Mouse (Mus musculus) urinary bladder, adult 2 months (tissue): Measurements from ENCODE around the gene Rnf214. TPM values are rescaled to one million over a fixed set of nuclear protein-coding genes. Genes with fewer than 3 reads are reported as not detected.

ENCODE experiments used
- DNase-seq: peaks from one replicate; pipeline ENCODE4 v3.0.0; 2022; ENCODE audit warnings: low spot score
- polyA plus RNA-seq: library from polyadenylated mRNA; depleted of rRNA; stranded (reverse); fragments of >200 nt; gene quantifications from 2 replicates; pipeline ENCODE4 v1.2.3, GENCODE M21; 2012; rRNA removed

The Rnf214 gene
- polyA plus RNA-seq, 1 experiment, result 15.2 TPM

DNA sequence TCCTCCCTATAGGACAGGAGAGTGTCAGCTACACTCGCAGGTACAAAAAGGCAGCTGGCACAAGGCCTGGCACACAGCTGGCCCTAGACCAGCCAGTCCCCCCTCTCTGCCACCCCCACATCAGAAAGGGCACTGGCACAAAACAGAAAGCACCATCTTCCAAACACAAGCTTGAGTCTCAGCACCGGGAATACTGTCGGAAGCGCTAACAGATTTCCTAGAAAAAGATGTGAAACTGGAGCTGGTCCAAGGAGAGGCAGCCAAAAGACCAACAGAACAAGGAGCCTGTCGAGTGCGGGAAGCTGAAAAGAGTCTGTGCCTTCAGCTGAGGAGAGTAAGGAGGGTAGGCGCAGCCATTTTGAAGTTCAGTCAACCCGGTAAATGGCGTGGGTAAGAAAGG, 91.6 kb downstream of the Rnf214 start:
- DNase-seq, result no peak

Other genes with a start within 250 kb of the Rnf214 start
- gene Cep164, start 78.2 kb downstream of the Rnf214 start, polyA plus RNA-seq, result 28.5 and 31.6 TPM in 2 replicates
- gene Bace1, start 68.3 kb downstream of the Rnf214 start, polyA plus RNA-seq, result 25.3 and 31.7 TPM in 2 replicates
- gene Pcsk7, start 414 bp downstream of the Rnf214 start, polyA plus RNA-seq, result 22.0 and 22.4 TPM in 2 replicates
- gene Tagln, start 29.1 kb upstream of the Rnf214 start, polyA plus RNA-seq, result 8,790 and 9,672 TPM in 2 replicates
- gene Sidt2, start 48.3 kb upstream of the Rnf214 start, polyA plus RNA-seq, result 102 and 121 TPM in 2 replicates
- 42.7 and 45.4 TPM in 2 replicates for gene Pafah1b2, start 105.8 kb upstream of the Rnf214 start, polyA plus RNA-seq
- 9.7 and 17.1 TPM in 2 replicates for gene Sik3, start 105.9 kb upstream of the Rnf214 start, polyA plus RNA-seq